Mouse (Mus musculus) bone marrow macrophage, adult 2 months (primary cell): ENCODE data around the gene 4930402F06Rik.

Experiments
- CTCF ChIP-seq: IDR thresholded peaks from 2 replicates; pipeline ENCODE4 v1.5.1; 2012; ENCODE audit warnings: low read depth, mild to moderate bottlenecking, low read length, moderate library complexity
- POLR2A ChIP-seq: IDR thresholded peaks from 2 replicates; pipeline ENCODE4 v1.6.1; 2012; ENCODE audit warnings: mild to moderate bottlenecking, low read depth, low read length, borderline replicate concordance

DNA sequence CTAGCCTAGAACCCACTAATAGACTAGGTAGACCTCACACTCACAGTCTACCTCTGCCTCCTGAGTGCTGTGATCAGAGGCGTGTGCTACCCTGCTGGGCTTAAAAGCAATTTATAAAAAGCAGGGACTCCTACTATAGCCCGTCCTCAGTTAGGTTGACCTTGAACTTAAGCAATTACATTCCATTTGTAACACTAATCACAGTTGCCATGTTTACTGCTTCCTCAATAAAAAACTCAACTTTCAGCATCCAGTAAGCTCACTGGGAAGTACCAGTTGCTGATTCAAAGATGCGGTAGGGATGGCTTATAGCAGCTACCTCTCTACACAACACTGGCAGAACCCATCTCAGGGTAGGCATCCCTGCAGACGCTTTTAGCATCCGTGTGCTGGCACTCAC, 46.4 kb upstream of the 4930402F06Rik start:
- TF ChIP-seq CTCF (no peak), POLR2A (no peak)
